Mouse (Mus musculus): ENCODE measurements around the gene Ubap2. TPM values are rescaled to one million over a fixed set of nuclear protein-coding genes. Genes with fewer than 3 reads are reported as not detected.

The Ubap2 gene
- 82.6 and 97.6 TPM in 2 replicates for polyA plus RNA-seq (2016; fragmentation: Nextera tagmentation; extraction: Ambion mirVana)

DNA sequence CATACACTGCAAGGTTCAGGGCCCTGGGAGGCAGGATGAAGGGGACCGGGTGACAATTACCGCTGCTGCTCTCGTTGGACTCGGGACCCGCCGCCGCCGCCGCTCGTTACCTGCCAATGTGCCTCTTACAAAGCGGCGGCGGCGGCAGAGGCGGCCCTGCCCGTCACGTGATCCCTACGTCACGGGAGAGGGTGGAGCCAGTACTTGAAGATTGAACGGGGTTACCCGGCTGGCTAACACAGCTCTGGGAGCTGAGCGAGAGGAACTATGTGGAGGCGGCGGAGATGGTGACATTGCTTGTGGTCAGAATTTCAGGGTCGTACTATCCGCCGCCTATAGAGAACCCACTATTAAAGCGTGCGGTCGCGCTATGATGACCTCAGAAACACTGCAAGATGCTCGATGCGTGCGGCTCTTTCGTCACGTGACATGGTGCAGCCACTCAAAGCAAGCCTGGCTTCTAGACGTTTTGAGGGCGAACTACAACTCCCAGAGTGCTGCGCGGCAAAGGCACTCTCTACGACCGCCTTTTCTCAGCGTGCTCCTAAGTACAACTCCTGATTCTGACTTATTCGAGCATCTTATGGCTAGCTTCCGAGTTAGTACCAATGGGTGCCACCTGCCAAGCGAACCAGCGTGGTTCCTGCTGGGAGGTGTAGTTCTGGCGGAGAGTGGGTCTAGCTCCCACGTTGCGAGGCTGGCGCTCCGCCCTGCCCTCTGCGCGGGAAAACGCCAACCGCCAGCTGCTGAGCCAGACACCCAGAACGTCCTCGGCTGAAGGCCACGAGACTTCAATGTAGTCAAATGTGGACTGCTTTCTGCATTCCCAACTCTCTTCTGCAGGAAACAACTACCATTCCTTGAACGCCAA is at the start of gene Ubap2:
TSS of gene Ubap2 (minus strand) at position 165 of the 871 bp plus-strand sequence.
- H3K27ac ChIP-seq: peak within 1 kb of the TSS; percentile 87
- peak within 1 kb of the TSS; percentile 90 for H3K4me3 ChIP-seq (replicated peaks)
- peak; percentile 98 for ATAC-seq (ENCODE audit: low FRiP score)
- peaks cover 29% of the 10 kb centered on the region for H3K4me1 ChIP-seq
- peak within 1 kb of the TSS; percentile 96 for H3K9ac ChIP-seq
- peaks cover 9% of the 10 kb centered on the region for H3K36me3 ChIP-seq (replicated peaks)
- under 1% methylated on average over 60 of the region's 60 CpGs for WGBS
- H3K9me3 ChIP-seq: no peaks in the 10 kb centered on the region
- H3K4me2 ChIP-seq: peak within 1 kb of the TSS; percentile 90
- no peaks in the 10 kb centered on the region for H3K27me3 ChIP-seq

DNA sequence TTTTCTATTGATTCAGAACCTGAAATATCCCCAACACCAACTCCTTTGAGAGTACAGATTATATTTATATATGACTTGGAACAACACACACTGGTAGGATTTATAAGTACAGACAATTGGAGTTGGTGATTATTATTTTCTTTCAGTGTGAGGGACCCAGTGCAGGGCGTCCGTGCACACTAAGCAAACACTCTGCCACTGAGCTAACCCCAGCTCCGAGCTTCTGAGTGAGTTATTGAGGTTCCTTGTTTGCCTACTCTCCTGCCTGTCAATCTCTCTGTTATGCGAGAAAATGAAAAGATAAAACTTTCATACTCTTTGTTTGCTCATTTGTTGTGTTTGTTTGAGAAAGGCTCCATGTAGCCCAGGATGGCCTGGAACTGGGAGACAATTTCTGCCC is 46.0 kb upstream of the Ubap2 start:
- Histone ChIP-seq H3K27ac (no peak overlapping the region), H3K36me3 (replicated peaks) (no peaks in the 10 kb centered on the region), H3K4me3 (replicated peaks) (no peak overlapping the region), H3K4me2 (no peak overlapping the region), H3K4me1 (no peaks in the 10 kb centered on the region), H3K27me3 (no peaks in the 10 kb centered on the region), H3K9me3 (no peaks in the 10 kb centered on the region), H3K9ac (no peak overlapping the region)
- 77% methylated on average over 4 of the region's 4 CpGs for WGBS
- ATAC-seq (ENCODE audit: low FRiP score): no peak

DNA sequence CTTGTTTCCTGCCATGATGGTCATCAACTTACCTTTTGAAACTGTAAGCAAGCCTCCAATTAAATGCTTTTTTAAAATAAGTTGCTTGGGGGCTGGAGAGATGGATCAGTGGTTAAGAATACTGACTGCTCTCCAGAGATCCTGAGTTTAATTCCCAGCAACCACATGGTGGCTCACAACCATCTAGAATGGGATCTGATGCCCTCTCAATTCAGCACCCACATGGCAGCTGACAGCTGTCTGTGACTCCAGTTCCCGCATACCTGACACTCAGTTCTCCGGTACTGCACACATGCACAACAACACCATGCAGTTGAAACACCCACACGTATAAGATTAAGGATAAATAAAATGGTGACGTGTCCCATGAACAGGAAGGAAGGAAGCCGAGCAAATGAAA is 43.3 kb upstream of the Ubap2 start:
- 92% methylated on average over 5 of the region's 5 CpGs for WGBS
- ATAC-seq (ENCODE audit: low FRiP score): no peak
- no peaks in the 10 kb centered on the region for H3K36me3 ChIP-seq (replicated peaks)

DNA sequence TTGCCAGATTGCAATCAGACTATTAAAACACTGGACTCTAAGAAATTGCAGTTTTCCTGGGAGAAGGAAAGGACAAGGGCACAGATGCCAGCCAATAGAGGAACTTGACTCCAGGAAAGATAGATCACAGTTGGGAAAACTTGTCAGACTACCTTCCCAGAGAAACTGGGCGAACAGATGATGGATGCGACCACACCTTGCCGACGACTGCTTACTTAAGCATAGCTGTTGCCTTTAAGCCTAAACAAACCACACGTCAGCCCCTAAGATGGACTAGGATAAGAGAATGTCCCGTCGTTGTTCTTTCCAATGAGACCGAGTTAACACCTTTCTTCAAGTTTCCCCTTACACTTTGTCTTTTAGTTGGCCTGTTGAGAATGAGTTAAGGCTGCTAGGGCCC is 40.2 kb upstream of the Ubap2 start:
- H3K4me3 ChIP-seq (replicated peaks): peak overlapping the region; percentile 99
- H3K27me3 ChIP-seq: no peaks in the 10 kb centered on the region
- H3K27ac ChIP-seq: peak overlapping the region; percentile 91
- H3K36me3 ChIP-seq (replicated peaks): peaks cover 12% of the 10 kb centered on the region
- peak overlapping the region; percentile 69 for H3K4me2 ChIP-seq
- no peak for ATAC-seq (ENCODE audit: low FRiP score)
- H3K9me3 ChIP-seq: no peaks in the 10 kb centered on the region
- 65% methylated on average over 8 of the region's 8 CpGs for WGBS
- H3K9ac ChIP-seq: peak overlapping the region; percentile 97
- peaks cover 21% of the 10 kb centered on the region for H3K4me1 ChIP-seq

More for the DNA sequence above, 43.3 kb upstream of the Ubap2 start:
- Histone ChIP-seq H3K9me3 (no peaks in the 10 kb centered on the region), H3K27me3 (no peaks in the 10 kb centered on the region), H3K4me3 (replicated peaks) (no peak overlapping the region), H3K9ac (no peak overlapping the region), H3K4me2 (no peak overlapping the region), H3K27ac (no peak overlapping the region), H3K4me1 (peaks cover 14% of the 10 kb centered on the region)

DNA sequence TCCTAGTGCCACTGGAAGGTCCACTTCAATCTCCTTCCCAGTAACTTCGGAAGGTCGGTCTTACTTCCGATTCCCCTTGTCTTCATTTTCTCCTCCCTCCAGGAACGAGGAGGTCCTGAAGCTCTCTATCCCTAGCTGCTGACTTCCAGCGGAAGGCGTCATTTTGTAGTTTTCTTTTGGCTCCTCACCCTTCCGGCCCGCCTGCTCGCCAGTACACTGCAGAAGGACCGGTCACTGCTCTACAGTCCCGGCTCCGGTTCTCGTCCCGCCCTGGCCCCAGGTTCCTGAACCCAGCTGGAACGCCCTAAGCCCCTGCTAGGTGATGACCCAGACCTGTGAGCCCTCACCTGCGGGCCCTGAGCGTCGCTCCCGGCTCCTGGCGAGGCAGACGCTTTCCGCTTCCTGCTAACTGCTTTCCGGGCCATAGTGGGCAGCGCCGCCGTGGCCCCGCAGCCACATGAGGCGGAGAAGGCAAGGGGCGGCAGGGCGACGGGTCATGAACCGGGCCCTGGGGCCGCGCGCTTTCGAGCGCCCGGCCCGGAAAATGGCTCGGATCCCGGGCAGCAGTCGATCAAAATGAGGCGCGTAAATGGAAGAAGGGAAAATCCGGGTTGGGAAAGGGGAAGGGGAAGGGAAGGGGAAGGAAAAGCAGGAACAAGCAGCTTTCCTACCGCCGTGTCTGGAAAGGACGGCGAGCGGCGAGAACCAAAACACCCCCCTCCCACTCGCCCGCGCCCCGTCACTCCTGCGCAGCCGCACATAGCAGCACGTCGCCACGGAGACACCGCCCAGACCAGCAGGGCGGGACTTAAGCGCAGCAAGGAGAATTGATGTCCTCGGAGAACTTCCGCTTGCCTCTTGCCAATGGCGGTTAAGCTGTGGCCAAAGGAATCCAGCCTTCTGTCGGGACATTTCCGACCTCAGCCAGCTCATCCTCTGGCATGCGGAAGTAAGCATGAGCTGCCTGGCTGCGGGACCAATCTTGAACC is 39.5 kb upstream of the Ubap2 start, which contains the start of gene Dcaf12:
TSS of gene Dcaf12 (minus strand) at position 749 of the 989 bp plus-strand sequence.
- under 1% methylated on average over 70 of the region's 70 CpGs for WGBS
- H3K9ac ChIP-seq: peak within 1 kb of the TSS; percentile 97
- H3K4me1 ChIP-seq: peaks cover 21% of the 10 kb centered on the region
- peak; percentile 97 for ATAC-seq (ENCODE audit: low FRiP score)
- peak within 1 kb of the TSS; percentile 91 for H3K27ac ChIP-seq
- peak within 1 kb of the TSS; percentile 69 for H3K4me2 ChIP-seq
- peaks cover 19% of the 10 kb centered on the region for H3K36me3 ChIP-seq (replicated peaks)
- H3K9me3 ChIP-seq: no peaks in the 10 kb centered on the region
- peak within 1 kb of the TSS; percentile 99 for H3K4me3 ChIP-seq (replicated peaks)
- no peaks in the 10 kb centered on the region for H3K27me3 ChIP-seq

DNA sequence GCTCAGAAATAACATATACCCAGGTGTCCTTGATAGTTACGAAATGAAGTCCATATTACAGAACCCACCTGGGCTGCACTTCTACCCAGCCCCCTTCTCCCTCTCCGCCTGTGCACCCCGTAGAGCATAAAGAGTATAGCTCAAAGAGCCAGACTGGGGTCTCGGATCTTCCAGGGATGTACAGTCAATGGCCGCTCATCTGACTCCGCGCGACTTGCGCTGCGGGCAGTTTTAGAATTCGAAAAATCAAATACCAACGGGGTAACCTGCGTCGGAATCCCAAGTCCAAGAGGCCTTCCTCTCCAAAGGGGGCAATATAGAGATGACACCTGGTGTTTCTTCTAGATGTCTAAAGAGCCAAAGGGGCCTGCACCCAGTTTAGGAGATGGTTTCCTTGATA is 38.8 kb upstream of the Ubap2 start:
- 21% methylated on average over 14 of the region's 14 CpGs for WGBS
- ATAC-seq (ENCODE audit: low FRiP score): 0 out of 2 replicates have a peak, but pooled peaks have one; percentile 5
- H3K36me3 ChIP-seq (replicated peaks): peaks cover 26% of the 10 kb centered on the region
- peak overlapping the region; percentile 97 for H3K9ac ChIP-seq
- H3K4me2 ChIP-seq: peak overlapping the region; percentile 69
- no peaks in the 10 kb centered on the region for H3K9me3 ChIP-seq
- no peak overlapping the region for H3K27ac ChIP-seq
- peaks cover 21% of the 10 kb centered on the region for H3K4me1 ChIP-seq
- peak overlapping the region; percentile 99 for H3K4me3 ChIP-seq (replicated peaks)
- no peaks in the 10 kb centered on the region for H3K27me3 ChIP-seq

DNA sequence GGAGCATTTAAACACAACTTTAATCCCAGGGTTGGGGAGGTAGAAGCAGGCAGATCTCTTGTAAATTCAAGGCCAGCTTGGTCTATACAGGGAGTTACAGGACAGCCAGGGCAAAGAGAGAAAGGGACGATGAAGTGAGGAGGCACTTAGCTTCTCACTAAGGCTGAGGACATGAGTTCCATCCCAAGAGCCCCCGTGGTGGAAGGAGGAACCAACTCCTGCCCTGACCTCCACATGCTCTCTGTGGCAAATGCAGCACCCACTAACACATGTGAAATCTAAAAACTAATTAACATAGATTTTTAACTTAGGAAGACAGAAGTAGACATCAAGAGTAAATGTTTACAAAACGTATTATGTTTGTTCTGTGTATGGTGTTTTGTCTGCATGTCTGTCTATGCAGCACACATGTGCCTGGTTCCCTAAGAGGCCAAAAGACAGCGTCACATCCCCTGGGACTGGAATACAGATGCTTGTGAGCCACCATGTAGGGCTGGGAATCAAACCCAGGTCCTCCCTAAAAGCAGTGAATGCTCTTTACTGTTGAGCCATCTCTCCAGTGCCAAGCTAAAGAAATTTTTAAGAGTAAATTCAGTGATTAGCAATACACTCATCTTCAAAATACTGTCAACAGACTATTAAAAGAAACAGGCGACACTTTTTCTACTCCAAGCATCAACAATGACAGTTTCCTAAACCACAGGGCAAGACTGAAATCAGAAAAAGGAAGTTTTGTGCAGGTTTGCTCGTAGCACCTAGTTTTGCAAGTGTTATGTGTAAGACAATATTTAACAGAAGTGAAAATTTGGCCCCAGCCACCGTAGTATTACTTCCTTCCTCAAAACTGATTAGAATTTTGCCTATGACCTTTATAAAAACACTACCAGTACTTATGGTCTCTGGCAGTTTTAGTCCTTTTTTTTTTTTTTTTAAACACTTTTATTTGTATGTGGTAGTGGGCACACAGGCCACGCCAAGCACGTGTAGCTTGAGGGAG is 35.9 kb upstream of the Ubap2 start:
- no peak overlapping the region for H3K4me3 ChIP-seq (replicated peaks)
- ATAC-seq (ENCODE audit: low FRiP score): no peak
- H3K27me3 ChIP-seq: no peaks in the 10 kb centered on the region
- no peaks in the 10 kb centered on the region for H3K9me3 ChIP-seq
- no peak overlapping the region for H3K27ac ChIP-seq
- no peak overlapping the region for H3K9ac ChIP-seq
- H3K36me3 ChIP-seq (replicated peaks): peaks cover 40% of the 10 kb centered on the region
- no peak overlapping the region for H3K4me2 ChIP-seq
- 91% methylated on average over 9 of the region's 9 CpGs for WGBS
- peaks cover 21% of the 10 kb centered on the region for H3K4me1 ChIP-seq

DNA sequence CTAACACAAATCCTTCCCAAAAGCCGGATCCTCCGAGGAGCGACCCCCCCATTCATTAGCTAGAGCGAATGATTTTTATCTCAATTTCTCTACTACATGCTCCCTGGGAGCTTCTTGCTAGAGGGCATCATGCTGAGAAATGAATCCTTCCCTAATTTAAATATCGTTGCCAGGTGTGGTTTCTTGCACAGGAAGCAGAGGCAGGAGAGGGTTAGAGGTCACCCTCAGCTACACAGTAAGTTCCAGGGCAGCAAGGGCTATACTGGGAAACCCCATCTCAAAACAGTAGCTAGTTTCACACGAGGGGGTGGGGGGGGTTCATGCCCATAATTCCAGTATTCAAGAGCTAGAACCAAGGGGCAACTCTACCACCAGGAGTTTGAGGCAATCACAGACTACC is 32.5 kb upstream of the Ubap2 start:
- Histone ChIP-seq H3K9me3 (no peaks in the 10 kb centered on the region), H3K36me3 (replicated peaks) (peaks cover 51% of the 10 kb centered on the region), H3K27me3 (no peaks in the 10 kb centered on the region), H3K4me3 (replicated peaks) (no peak overlapping the region), H3K4me1 (peaks cover 2% of the 10 kb centered on the region; the same call in 1 of the 2 replicates), H3K4me2 (no peak overlapping the region), H3K9ac (no peak overlapping the region), H3K27ac (no peak overlapping the region)
- no peak for ATAC-seq (ENCODE audit: low FRiP score)
- 84% methylated on average over 6 of the region's 6 CpGs for WGBS

DNA sequence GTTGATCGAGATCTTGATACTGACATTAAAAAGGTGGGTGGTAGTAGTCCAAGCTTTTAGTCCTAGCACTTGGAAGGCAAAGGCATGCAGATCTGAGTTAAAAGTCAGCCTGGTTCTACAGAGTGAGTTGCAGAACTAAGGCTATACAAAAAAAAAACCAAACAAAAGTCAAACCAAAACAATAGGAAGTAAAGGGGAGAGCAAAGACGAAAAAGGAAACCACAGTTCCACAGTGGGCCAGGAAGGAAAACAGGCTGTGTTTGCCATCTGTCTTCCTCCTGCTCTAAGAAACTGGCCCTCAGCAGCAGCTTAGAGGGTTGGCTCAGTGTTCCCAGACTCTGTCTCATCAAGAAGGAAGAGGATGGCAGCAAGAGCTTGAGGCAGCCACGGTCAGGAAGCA is 29.4 kb upstream of the Ubap2 start:
- Histone ChIP-seq H3K9ac (no peak overlapping the region), H3K4me2 (no peak overlapping the region), H3K36me3 (replicated peaks) (peaks cover 61% of the 10 kb centered on the region), H3K9me3 (no peaks in the 10 kb centered on the region), H3K27ac (no peak overlapping the region), H3K4me3 (replicated peaks) (no peak overlapping the region), H3K27me3 (no peaks in the 10 kb centered on the region), H3K4me1 (no peaks in the 10 kb centered on the region)
- WGBS: 77% methylated on average over 3 of the region's 3 CpGs
- ATAC-seq (ENCODE audit: low FRiP score): no peak

DNA sequence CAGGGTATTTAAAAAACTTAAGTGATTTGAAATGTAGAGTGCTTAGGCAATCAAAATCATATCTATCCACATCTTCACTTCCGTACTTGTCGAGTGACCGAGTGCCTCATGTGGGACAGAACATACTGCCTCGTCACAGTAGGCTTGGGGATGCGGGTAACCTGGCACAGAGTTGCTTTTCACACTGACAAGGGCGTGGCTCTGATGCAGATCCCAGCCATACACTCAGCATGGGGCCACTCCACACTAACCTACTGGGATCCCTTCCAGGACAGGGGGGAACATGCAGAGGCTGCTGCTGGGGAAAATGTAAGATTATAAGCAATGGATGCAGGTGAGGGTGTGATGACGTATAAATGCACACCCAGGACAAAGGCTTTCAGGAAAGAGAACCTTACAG is 28.7 kb upstream of the Ubap2 start:
- no peaks in the 10 kb centered on the region for H3K4me1 ChIP-seq
- no peak overlapping the region for H3K4me3 ChIP-seq (replicated peaks)
- no peaks in the 10 kb centered on the region for H3K9me3 ChIP-seq
- H3K36me3 ChIP-seq (replicated peaks): peaks cover 62% of the 10 kb centered on the region
- no peaks in the 10 kb centered on the region for H3K27me3 ChIP-seq
- H3K9ac ChIP-seq: no peak overlapping the region
- 90% methylated on average over 7 of the region's 7 CpGs for WGBS
- no peak overlapping the region for H3K4me2 ChIP-seq
- no peak overlapping the region for H3K27ac ChIP-seq
- no peak for ATAC-seq (ENCODE audit: low FRiP score)

DNA sequence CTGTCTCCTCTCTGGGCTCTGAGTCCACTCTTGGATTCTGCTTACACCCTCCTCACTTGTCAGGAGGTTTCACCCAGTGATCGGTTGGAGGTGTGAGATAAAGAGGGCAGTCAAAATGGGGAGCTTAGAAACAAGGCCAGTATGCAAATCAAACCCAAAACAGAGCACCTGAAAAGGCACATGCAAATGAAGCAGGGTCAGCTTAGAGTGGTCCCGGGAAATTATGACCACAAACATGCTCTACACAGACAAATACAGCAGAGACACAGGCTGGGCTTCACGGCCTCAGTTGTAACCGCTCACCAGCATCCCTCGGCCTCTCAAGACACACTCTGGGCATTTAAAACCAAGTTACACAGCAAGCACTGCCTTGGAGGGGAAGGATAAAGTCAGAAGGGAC is 24.0 kb upstream of the Ubap2 start:
- H3K4me3 ChIP-seq (replicated peaks): no peak overlapping the region
- H3K9ac ChIP-seq: no peak overlapping the region
- H3K27ac ChIP-seq: no peak overlapping the region
- H3K4me2 ChIP-seq: no peak overlapping the region
- no peak for ATAC-seq (ENCODE audit: low FRiP score)
- no peaks in the 10 kb centered on the region for H3K9me3 ChIP-seq
- WGBS: 91% methylated on average over 5 of the region's 5 CpGs
- no peaks in the 10 kb centered on the region for H3K4me1 ChIP-seq
- peaks cover 84% of the 10 kb centered on the region for H3K36me3 ChIP-seq (replicated peaks)
- H3K27me3 ChIP-seq: no peaks in the 10 kb centered on the region
